Mouse (Mus musculus) ovary, postnatal 10 days (tissue): ENCODE results near the gene Ppp1r3a.
"Not testable (repeated sequence)": the region's sequence is repeated elsewhere in the genome, so short reads cannot be mapped to it uniquely, and the experiment has no call there.

Experiments
- DNase-seq: peaks from one replicate; pipeline ENCODE4 v3.0.0; 2022; ENCODE audit warnings: low spot score

Ppp1r3a gene

GRCm38 (mm10) chr6:14754901-14755591, at the start of gene Ppp1r3a:
TSS of gene Ppp1r3a (minus strand) at chr6:14755274.
- no peak for DNase-seq

- DNase-seq = no peak
These were observed 32.3 kb upstream of the Ppp1r3a start for GRCm38 (mm10) chr6:14787157-14787938.

- no peak for DNase-seq
These were observed 22.8 kb upstream of the Ppp1r3a start for GRCm38 (mm10) chr6:14777920-14778319.

- DNase-seq = no peak
These were observed 16.6 kb upstream of the Ppp1r3a start for GRCm38 (mm10) chr6:14771717-14772116.

- no peak for DNase-seq
These were observed 2.4 kb upstream of the Ppp1r3a start for GRCm38 (mm10) chr6:14757486-14757885.

- DNase-seq = no peak
These were observed 1.6 kb downstream of the Ppp1r3a start for GRCm38 (mm10) chr6:14753512-14753911.

- no peak for DNase-seq
These were observed 2.9 kb downstream of the Ppp1r3a start for GRCm38 (mm10) chr6:14752211-14752610.

- DNase-seq = no peak
These were observed 8.1 kb downstream of the Ppp1r3a start for GRCm38 (mm10) chr6:14747000-14747399.

- DNase-seq = no peak
These were observed 19.1 kb downstream of the Ppp1r3a start for GRCm38 (mm10) chr6:14736017-14736416.

- no peak for DNase-seq
These were observed 24.1 kb downstream of the Ppp1r3a start for GRCm38 (mm10) chr6:14731011-14731410.

- DNase-seq = no peak
These were observed 34.2 kb downstream of the Ppp1r3a start for GRCm38 (mm10) chr6:14720772-14721414.

GRCm38 (mm10) chr6:14720110-14720771, 34.8 kb downstream of the Ppp1r3a start:
- DNase-seq = no peak

- DNase-seq = no peak
These were observed 39.7 kb downstream of the Ppp1r3a start for GRCm38 (mm10) chr6:14715129-14715989.

- no peak for DNase-seq
These were observed 42.9 kb downstream of the Ppp1r3a start for GRCm38 (mm10) chr6:14712146-14712545.

GRCm38 (mm10) chr6:14700030-14700429, 55.0 kb downstream of the Ppp1r3a start:
- DNase-seq = no peak

- DNase-seq = not testable (repeated sequence)
These were observed 75.7 kb downstream of the Ppp1r3a start for GRCm38 (mm10) chr6:14679231-14679887.

GRCm38 (mm10) chr6:14668966-14669365, 86.1 kb downstream of the Ppp1r3a start:
- not testable (repeated sequence) for DNase-seq

GRCm38 (mm10) chr6:14667651-14668050, 87.4 kb downstream of the Ppp1r3a start:
- DNase-seq = not testable (repeated sequence)
